Mouse (Mus musculus) kidney, embryonic 14.5 days (tissue): ENCODE measurements at regions not wholly inside any gene's neighbourhood (a gene's known extent, or its start where the extent isn't known, plus 50 kb on each side); places are given as distances from the start of the nearest gene placed in this dataset.
A peak's percentile ranks its signal among the peaks of the same experiment; 100 is the strongest.

Experiments
- ATAC-seq: fragments of 200-750 bp; cut with Nextera tagmentation; 2 replicates; pipeline ENCODE4 v1.8.0; 2017; ENCODE audit warnings: moderate number of reproducible peaks, mild to moderate bottlenecking, moderate TSS enrichment, moderate library complexity; ENCODE audit not compliant: low FRiP score, low TSS enrichment
- H3K27ac ChIP-seq: fragments of 300-500 bp; sonication (generic); 2 replicates; pipeline ENCODE4 v1.5.1; 2014; ENCODE audit warnings: low read depth, mild to moderate bottlenecking, low read length, moderate library complexity, mixed read lengths
- H3K27me3 ChIP-seq: fragments of 300-500 bp; sonication (generic); 2 replicates; pipeline ENCODE4 v1.6.1; 2014; ENCODE audit warnings: mild to moderate bottlenecking, low read length; ENCODE audit not compliant: control insufficient read depth, insufficient read depth
- H3K36me3 ChIP-seq: fragments of 300-500 bp; sonication (generic); 2 replicates; pipeline ENCODE4 v1.6.1; 2014; ENCODE audit warnings: low read length, mixed read lengths; ENCODE audit not compliant: control insufficient read depth, insufficient read depth
- H3K4me1 ChIP-seq: fragments of 300-500 bp; sonication (generic); 2 replicates; pipeline ENCODE4 v1.6.1; 2014; ENCODE audit warnings: low read length, mixed read lengths; ENCODE audit not compliant: control insufficient read depth, insufficient read depth
- H3K4me2 ChIP-seq: fragments of 300-500 bp; sonication (generic); replicated peaks from 2 replicates; pipeline ENCODE4 v1.6.1; 2014; ENCODE audit warnings: low read depth, mild to moderate bottlenecking, low read length
- H3K4me3 ChIP-seq: fragments of 300-500 bp; sonication (generic); 2 replicates; pipeline ENCODE4 v1.5.1; 2014; ENCODE audit warnings: mild to moderate bottlenecking, low read length
- H3K9ac ChIP-seq: fragments of 300-500 bp; sonication (generic); 2 replicates; pipeline ENCODE4 v1.6.1; 2014; ENCODE audit warnings: low read depth, mild to moderate bottlenecking, low read length, moderate library complexity
- H3K9me3 ChIP-seq: fragments of 300-500 bp; sonication (generic); 2 replicates; pipeline ENCODE4 v1.6.1; 2016; ENCODE audit warnings: low read length; ENCODE audit not compliant: control insufficient read depth
- WGBS: fragments of 180-500 bp; shearing (Covaris S2); extraction: QIAGEN DNeasy Blood & Tissue Kit; methylation state at CpG from one replicate; pipeline ENCODE4 v1.1.7; 2014; 5-methylcytosine and 5-hydroxymethylcytosine counted together

DNA sequence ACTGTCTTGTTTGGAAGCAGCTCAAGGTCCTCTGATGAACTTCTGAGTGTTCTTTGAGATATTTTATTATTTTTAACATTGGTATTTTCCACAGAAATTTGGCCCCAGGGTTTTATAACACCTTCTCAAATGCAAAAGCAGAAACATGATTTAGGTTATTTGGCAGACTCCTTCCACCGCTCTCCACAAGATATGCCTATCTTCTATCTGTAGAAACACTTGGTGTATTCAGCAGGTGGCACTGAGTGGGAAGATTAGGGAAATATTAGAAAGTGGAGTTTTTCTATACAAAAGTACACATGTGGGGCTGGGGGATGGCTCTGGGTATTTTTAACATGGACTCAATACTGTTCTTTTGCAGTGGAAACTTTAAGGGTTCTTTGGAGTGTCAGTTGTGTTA, 475.3 kb downstream of the Dach1 start:
- Histone ChIP-seq H3K27me3 (no peaks in the 10 kb centered on the region), H3K36me3 (no peaks in the 10 kb centered on the region), H3K4me3 (no peak overlapping the region), H3K27ac (no peak overlapping the region), H3K4me1 (no peaks in the 10 kb centered on the region), H3K9ac (no peak overlapping the region), H3K4me2 (no peak overlapping the region), H3K9me3 (no peaks in the 10 kb centered on the region)
- ATAC-seq = no peak
- 91% methylated on average over 1 of the region's 1 CpGs for WGBS

DNA sequence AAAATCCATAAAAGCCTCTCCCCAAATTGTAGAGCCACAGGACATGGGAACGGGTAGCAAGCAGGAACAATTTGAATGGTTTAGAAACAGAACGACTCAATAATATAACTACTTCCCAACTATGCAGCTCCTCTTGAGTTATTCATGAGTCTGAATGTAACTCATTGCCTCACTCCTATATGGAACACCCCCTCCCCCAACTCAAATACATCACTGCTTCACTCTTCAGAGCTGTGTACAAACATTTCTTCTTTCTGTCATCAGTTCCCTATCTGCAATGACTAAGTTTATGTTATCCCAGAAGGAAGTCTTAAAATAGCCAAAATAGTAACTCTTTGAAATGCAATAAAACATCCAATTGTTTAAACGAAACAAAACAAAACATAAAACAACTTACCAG, 484.9 kb downstream of the Dach1 start:
- Histone ChIP-seq H3K4me1 (no peaks in the 10 kb centered on the region), H3K9me3 (no peaks in the 10 kb centered on the region), H3K4me3 (no peak overlapping the region), H3K27me3 (no peaks in the 10 kb centered on the region), H3K27ac (no peak overlapping the region), H3K36me3 (no peaks in the 10 kb centered on the region), H3K9ac (no peak overlapping the region), H3K4me2 (no peak overlapping the region)
- 68% methylated on average over 3 of the region's 3 CpGs for WGBS
- ATAC-seq = no peak

DNA sequence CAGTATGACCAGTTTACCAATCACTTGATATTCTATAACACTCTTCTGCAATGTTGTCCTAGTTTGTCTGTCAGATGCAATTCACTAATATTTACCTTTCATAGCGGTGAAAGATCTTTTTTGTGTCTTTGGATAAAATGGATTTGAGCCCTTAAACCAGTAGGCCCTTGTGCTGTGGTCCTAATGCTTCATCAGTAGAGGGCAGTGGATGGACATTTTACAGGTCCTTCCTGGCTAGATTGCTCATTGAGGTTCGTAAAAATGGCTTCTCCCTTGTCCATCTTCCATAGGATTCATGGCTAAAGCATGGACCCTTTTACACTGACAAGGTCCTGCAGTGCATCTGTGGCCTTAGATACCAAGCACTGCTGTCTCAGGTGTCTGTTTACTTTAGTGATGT, 501.8 kb downstream of the Dach1 start:
- no peak overlapping the region for H3K4me3 ChIP-seq
- H3K9ac ChIP-seq = no peak overlapping the region
- H3K27ac ChIP-seq = no peak overlapping the region
- ATAC-seq = no peak
- H3K9me3 ChIP-seq = no peaks in the 10 kb centered on the region
- H3K4me2 ChIP-seq = no peak overlapping the region
- H3K27me3 ChIP-seq = no peaks in the 10 kb centered on the region
- H3K4me1 ChIP-seq = no peaks in the 10 kb centered on the region
- WGBS = 61% methylated on average over 2 of the region's 2 CpGs
- no peaks in the 10 kb centered on the region for H3K36me3 ChIP-seq

DNA sequence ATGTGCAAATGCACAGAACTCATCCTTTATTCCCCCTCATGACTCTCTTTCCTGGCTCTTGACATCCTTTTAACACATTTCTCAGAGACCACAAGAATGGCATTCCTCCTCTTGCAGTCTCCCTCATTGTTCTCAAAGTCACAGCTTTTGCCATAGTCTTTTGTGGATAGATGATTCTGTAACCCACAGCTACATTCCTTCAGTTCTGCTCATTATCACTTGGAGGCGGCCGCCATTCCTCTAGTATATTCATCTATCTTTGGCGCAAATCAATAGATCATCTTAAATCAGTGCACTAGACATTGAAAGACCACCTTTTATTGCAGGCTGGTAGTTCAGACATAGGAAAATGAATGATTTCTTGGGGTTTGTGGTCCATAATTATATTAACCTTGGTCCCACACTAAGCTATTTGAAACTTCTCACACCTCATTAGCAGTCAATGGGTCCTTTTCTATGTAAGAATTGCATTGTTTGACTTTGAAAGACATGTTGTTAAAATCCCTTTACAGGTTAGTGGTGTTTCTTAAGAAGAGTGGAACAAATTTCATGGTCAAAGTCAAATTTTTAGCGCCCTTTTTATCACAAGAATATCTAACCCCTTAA, 531.3 kb downstream of the Dach1 start:
- WGBS = 93% methylated on average over 4 of the region's 4 CpGs
- H3K9ac ChIP-seq = no peak overlapping the region
- H3K27me3 ChIP-seq = no peaks in the 10 kb centered on the region
- H3K9me3 ChIP-seq = no peaks in the 10 kb centered on the region
- H3K4me2 ChIP-seq = no peak overlapping the region
- no peaks in the 10 kb centered on the region for H3K36me3 ChIP-seq
- ATAC-seq = no peak
- H3K4me3 ChIP-seq = no peak overlapping the region
- H3K27ac ChIP-seq = no peak overlapping the region
- H3K4me1 ChIP-seq = no peaks in the 10 kb centered on the region

DNA sequence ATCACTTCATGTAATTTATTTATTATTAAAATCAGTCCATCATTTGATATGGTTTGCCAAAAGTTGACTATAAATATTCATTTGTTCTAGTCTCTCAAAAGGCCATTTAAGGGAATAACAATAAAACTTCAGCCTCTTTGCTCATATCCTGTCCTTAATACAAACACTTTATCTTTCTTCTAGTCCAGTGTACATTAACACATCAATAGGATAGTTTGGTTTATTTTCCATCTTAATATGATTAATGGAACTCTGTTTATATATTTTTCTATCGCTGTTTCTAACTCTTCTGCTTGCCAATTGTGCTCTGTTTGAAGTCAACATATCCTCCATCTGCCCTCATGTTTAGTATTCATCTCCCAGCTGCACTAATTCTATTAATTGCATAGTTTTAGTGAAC, 558.1 kb downstream of the Dach1 start:
- no peaks in the 10 kb centered on the region for H3K9me3 ChIP-seq

DNA sequence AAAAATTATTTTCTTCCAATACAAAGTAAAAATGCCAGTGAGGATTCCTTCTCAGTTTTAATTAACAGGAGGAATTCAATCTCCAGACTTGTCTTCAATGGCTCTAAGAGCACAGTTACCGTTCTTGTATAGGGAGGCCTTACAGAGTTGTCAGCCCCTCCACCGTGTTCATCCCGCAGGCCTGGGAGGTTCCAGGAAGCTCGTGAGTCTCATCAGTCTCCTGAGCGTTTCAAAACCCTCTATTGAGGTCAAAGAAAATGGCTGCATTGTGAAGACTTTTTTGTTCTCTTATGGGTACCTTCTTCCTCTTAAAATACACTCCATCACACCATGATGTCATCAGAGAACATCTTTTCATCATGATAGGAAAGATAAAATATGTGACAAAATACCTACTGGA, 572.9 kb downstream of the Dach1 start:
- Histone ChIP-seq H3K27ac (no peak overlapping the region), H3K4me3 (no peak overlapping the region), H3K9me3 (no peaks in the 10 kb centered on the region), H3K27me3 (no peaks in the 10 kb centered on the region), H3K4me2 (no peak overlapping the region), H3K9ac (no peak overlapping the region), H3K36me3 (no peaks in the 10 kb centered on the region), H3K4me1 (no peaks in the 10 kb centered on the region)
- ATAC-seq = no peak
- 69% methylated on average over 5 of the region's 5 CpGs for WGBS

More for the DNA sequence above, 558.1 kb downstream of the Dach1 start:
- Histone ChIP-seq H3K36me3 (no peaks in the 10 kb centered on the region), H3K27me3 (no peaks in the 10 kb centered on the region), H3K27ac (no peak overlapping the region), H3K4me1 (no peaks in the 10 kb centered on the region), H3K9ac (no peak overlapping the region), H3K4me3 (no peak overlapping the region), H3K4me2 (no peak overlapping the region)
- ATAC-seq = no peak
- WGBS = 79% methylated on average over 1 of the region's 1 CpGs

DNA sequence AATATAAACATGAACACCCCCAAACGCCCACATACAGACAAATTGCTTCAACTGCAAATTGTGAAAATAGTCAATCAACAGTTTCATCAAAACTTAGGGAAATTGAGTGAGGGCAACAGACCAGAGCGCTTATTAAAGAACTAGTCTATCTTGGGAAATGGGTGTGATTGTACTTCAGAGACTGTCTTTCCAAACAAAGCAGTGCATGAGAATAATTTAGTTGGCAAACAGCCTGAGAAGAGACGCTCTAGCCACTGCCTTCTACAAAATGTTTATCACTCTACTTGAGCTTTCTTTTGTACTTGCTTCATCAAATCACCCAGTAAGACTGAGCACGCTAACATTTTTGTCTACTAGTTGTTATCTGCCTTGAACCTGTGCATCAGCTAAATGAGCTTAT, 581.0 kb downstream of the Dach1 start:
- no peak overlapping the region for H3K27ac ChIP-seq
- no peaks in the 10 kb centered on the region for H3K9me3 ChIP-seq
- no peak overlapping the region for H3K4me3 ChIP-seq
- H3K9ac ChIP-seq = no peak overlapping the region
- H3K36me3 ChIP-seq = no peaks in the 10 kb centered on the region
- WGBS = 78% methylated on average over 4 of the region's 4 CpGs
- H3K4me1 ChIP-seq = no peaks in the 10 kb centered on the region
- no peaks in the 10 kb centered on the region for H3K27me3 ChIP-seq
- H3K4me2 ChIP-seq = no peak overlapping the region
- ATAC-seq = no peak

DNA sequence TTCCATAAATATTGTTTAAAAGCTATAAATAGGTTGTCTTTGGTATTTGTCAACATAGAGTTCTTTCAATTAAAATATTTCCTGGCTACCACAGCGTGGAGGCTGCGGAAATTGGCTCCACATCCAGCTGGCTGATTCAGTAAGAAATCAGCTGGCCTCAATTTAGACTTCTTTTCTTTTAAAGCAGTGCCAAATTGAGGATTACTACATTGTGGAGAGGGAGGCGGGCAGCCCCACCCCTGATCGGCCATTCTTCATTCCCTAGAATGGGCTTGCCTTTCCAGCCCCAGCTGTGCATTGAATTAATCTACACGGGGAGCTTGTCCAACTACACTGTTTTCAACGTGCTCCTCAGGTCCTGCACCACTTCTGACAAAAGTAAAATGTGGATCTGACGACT, 581.4 kb downstream of the Dach1 start:
- Histone ChIP-seq H3K4me1 (no peaks in the 10 kb centered on the region), H3K36me3 (no peaks in the 10 kb centered on the region), H3K9me3 (no peaks in the 10 kb centered on the region), H3K27me3 (no peaks in the 10 kb centered on the region), H3K27ac (no peak overlapping the region), H3K4me2 (no peak overlapping the region), H3K4me3 (no peak overlapping the region), H3K9ac (no peak overlapping the region)
- peak; percentile 55; the same call in 1 of the 2 replicates for ATAC-seq
- 47% methylated on average over 7 of the region's 7 CpGs for WGBS

DNA sequence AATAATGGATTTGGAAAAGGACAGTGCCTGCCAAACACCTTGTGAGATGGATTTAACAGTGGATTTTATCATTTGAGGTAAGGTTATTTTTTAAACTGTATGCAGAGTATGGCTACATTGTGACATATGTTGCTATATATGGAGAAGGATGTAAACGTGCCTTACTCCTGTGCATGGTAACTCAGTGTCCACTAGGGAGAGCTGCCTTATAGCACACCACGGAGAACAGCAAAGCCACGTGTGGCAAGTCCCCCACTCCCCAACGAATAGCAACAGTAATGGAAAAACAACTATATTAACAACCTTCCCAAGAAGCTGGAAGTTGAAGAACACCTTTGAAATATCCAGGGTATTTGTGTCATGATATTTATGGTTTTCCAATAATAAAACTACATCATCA, 582.6 kb downstream of the Dach1 start:
- no peaks in the 10 kb centered on the region for H3K27me3 ChIP-seq
- H3K36me3 ChIP-seq = no peaks in the 10 kb centered on the region
- H3K4me1 ChIP-seq = no peaks in the 10 kb centered on the region
- H3K9me3 ChIP-seq = no peaks in the 10 kb centered on the region
- peak; percentile 82; the same call in 1 of the 2 replicates for ATAC-seq
- no peak overlapping the region for H3K9ac ChIP-seq
- H3K4me2 ChIP-seq = no peak overlapping the region
- 16% methylated on average over 4 of the region's 4 CpGs for WGBS
- no peak overlapping the region for H3K4me3 ChIP-seq
- H3K27ac ChIP-seq = no peak overlapping the region
